Mouse (Mus musculus): ENCODE data around the gene Tcp10c.
"Not testable (repeated sequence)": the region's sequence is repeated elsewhere in the genome, so short reads cannot be mapped to it uniquely, and the experiment has no call there.

DNA sequence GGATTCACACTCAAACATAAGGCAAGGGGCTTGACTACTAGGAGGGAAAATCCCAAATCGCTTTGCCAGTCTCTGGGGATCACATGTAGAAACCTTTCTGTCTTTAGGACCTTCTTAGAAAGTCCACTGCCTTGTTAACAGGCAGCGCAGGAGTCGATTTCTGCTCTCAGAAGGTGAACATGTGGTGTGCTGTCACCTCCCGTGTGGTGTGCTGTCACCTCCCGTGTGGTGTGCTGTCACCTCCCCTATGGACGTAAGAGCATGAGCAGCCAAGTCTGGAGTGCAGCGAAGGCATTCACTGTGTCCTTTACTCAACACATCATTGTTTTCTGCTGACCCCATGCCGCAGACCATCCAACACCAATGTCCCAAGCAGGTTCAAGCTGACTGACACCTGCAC, 1.1 kb upstream of the Tcp10c start:
- TF ChIP-seq CTCF, EP300 (IDR thresholded peaks at IDR 0.05): not testable (repeated sequence)

Data from lung, postnatal 0 days (tissue).